Mouse (Mus musculus) CH12.LX (cell line): ENCODE measurements at regions not wholly inside any gene's neighbourhood (a gene's known extent, or its start where the extent isn't known, plus 50 kb on each side); places are given as distances from the start of the nearest gene placed in this dataset.

Experiments
- DNase-seq: peaks from one replicate; pipeline ENCODE4 v3.0.0-alpha.2; 2013; ENCODE audit errors: extremely low read depth
- H3K27ac ChIP-seq: 2 replicates; pipeline ENCODE4 v1.5.1; 2012; ENCODE audit warnings: low read depth, mild to moderate bottlenecking, control low read depth, moderate library complexity; ENCODE audit not compliant: insufficient read depth
- H3K27me3 ChIP-seq: replicated peaks from 2 replicates; pipeline ENCODE3; 2012; ENCODE audit warnings: inconsistent platforms
- H3K36me3 ChIP-seq, 2 experiments: replicated peaks in 1 of 2; 2 replicates each; pipeline versions ENCODE3 to v1.6.1; 2012; ENCODE audit warnings: inconsistent platforms in 1 of 2, low read length in 1 of 2, mild to moderate bottlenecking in 1 of 2, mixed read lengths in 1 of 2, moderate library complexity in 1 of 2; ENCODE audit not compliant: control insufficient read depth in 1 of 2, insufficient read depth in 1 of 2
- H3K4me1 ChIP-seq, 2 experiments: 2 replicates each; pipeline ENCODE4 v1.6.1; 2012; ENCODE audit warnings: inconsistent platforms in 1 of 2, moderate library complexity in 1 of 2; ENCODE audit not compliant: insufficient read depth in 2 of 2, control insufficient read depth in 1 of 2
- H3K4me2 ChIP-seq: 2 replicates; pipeline ENCODE4 v1.6.1; 2012; ENCODE audit warnings: low read depth, mild to moderate bottlenecking, control low read depth; ENCODE audit not compliant: poor library complexity, insufficient read depth, severe bottlenecking
- H3K4me3 ChIP-seq, 3 experiments: fragments of 150-350 bp in 1 of 3; sonication (generic) in 1 of 3; replicated peaks in 1 of 3; 2 replicates each; pipeline versions ENCODE3 to v1.5.1; 2011 to 2012; ENCODE audit warnings: low read depth in 2 of 3, low read length in 2 of 3, mild to moderate bottlenecking in 2 of 3, moderate library complexity in 2 of 3, control low read depth in 1 of 3, improper control_type of control experiment in 1 of 3, inconsistent platforms in 1 of 3, mixed read lengths in 1 of 3; ENCODE audit not compliant: poor library complexity in 1 of 3
- H3K79me2 ChIP-seq: replicated peaks from 2 replicates; pipeline ENCODE4 v1.6.1; 2012; ENCODE audit warnings: mild to moderate bottlenecking, moderate library complexity; ENCODE audit not compliant: control insufficient read depth, poor library complexity, insufficient read depth, severe bottlenecking; ENCODE audit errors: extremely low read depth
- H3K9ac ChIP-seq: 2 replicates; pipeline ENCODE4 v1.6.1; 2012; ENCODE audit warnings: low read depth, mild to moderate bottlenecking, control low read depth, moderate library complexity; ENCODE audit not compliant: insufficient read depth
- H3K9me3 ChIP-seq: replicated peaks from 2 replicates; pipeline ENCODE3; 2012; ENCODE audit warnings: low read length, inconsistent platforms, mixed read lengths
- E2F4 ChIP-seq: IDR thresholded peaks from 2 replicates; pipeline ENCODE4 v1.6.1; 2011; ENCODE audit warnings: low read depth, low read length, improper control_type of control experiment; ENCODE audit not compliant: insufficient replicate concordance
- ELF1 ChIP-seq: IDR thresholded peaks from 2 replicates; pipeline ENCODE4 v1.6.1; 2014; ENCODE audit warnings: low read depth, mild to moderate bottlenecking, inconsistent platforms, low read length, improper control_type of control experiment
- ETS1 ChIP-seq: conservative IDR thresholded peaks from 2 replicates; pipeline ENCODE4 v1.6.1; 2012; ENCODE audit warnings: low read depth, mild to moderate bottlenecking, inconsistent platforms, low read length, improper control_type of control experiment, moderate library complexity
- IRF4 ChIP-seq: IDR thresholded peaks from 2 replicates; pipeline ENCODE4 v1.6.1; 2014; ENCODE audit warnings: low read depth, mild to moderate bottlenecking, inconsistent platforms, low read length, improper control_type of control experiment
- MAX ChIP-seq: IDR thresholded peaks from 2 replicates; pipeline ENCODE4 v1.6.1; 2011; ENCODE audit warnings: low read length, improper control_type of control experiment
- NRF1 ChIP-seq: IDR thresholded peaks from 2 replicates; pipeline ENCODE4 v1.6.1; 2014; ENCODE audit warnings: low read depth, mild to moderate bottlenecking, inconsistent platforms, low read length, improper control_type of control experiment, moderate library complexity
- PAX5 ChIP-seq: IDR thresholded peaks from 2 replicates; pipeline ENCODE4 v1.6.1; 2012; ENCODE audit warnings: low read length, inconsistent platforms, mixed read lengths
- POLR2A ChIP-seq: IDR thresholded peaks from 2 replicates; pipeline ENCODE4 v1.6.1; 2011; ENCODE audit warnings: low read depth, mild to moderate bottlenecking, improper control_type of control experiment, low read length
- POLR2AphosphoS2 ChIP-seq: IDR thresholded peaks from 2 replicates; pipeline ENCODE4 v1.6.1; 2011; ENCODE audit warnings: low read depth, low read length, improper control_type of control experiment
- TBP ChIP-seq: conservative IDR thresholded peaks from 2 replicates; pipeline ENCODE4 v1.6.1; 2011; ENCODE audit warnings: low read depth, low read length, improper control_type of control experiment
- TCF12 ChIP-seq: IDR thresholded peaks from 2 replicates; pipeline ENCODE4 v1.6.1; 2014; ENCODE audit warnings: low read depth, mild to moderate bottlenecking, inconsistent platforms, low read length, improper control_type of control experiment
- USF1 ChIP-seq: IDR thresholded peaks from 2 replicates; pipeline ENCODE4 v1.6.1; 2014; ENCODE audit warnings: low read depth, mild to moderate bottlenecking, inconsistent platforms, low read length, improper control_type of control experiment
- ZC3H11A ChIP-seq: IDR thresholded peaks from 2 replicates; pipeline ENCODE4 v1.6.1; 2012; ENCODE audit warnings: low read depth, mild to moderate bottlenecking, inconsistent platforms, low read length, improper control_type of control experiment
- ZKSCAN1 ChIP-seq: IDR thresholded peaks from 2 replicates; pipeline ENCODE4 v1.6.1; 2012; ENCODE audit warnings: low read depth, inconsistent platforms, low read length, improper control_type of control experiment, borderline replicate concordance
- ZMIZ1 ChIP-seq: IDR thresholded peaks from 2 replicates; pipeline ENCODE4 v1.6.1; 2012; ENCODE audit warnings: low read depth, mild to moderate bottlenecking, inconsistent platforms, low read length, improper control_type of control experiment
- ZNF384 ChIP-seq: IDR thresholded peaks from 2 replicates; pipeline ENCODE4 v1.6.1; 2012; ENCODE audit warnings: low read depth, low read length, improper control_type of control experiment, inconsistent platforms
- dilution Hi-C: fragments of 300-500 bp; cut with MboI; formaldehyde crosslinking; loops from 2 replicates; pipeline ENCODE4 v1.14.3; 2020; ENCODE audit warnings: low sequenced_read_pairs; ENCODE audit not compliant: extremely low pct_unique_long_range_greater_than_20kb, extremely low pct_ligation_motif_present
- in situ Hi-C: fragments of 300-500 bp; cut with MboI; formaldehyde crosslinking; loops from 3 replicates; pipeline ENCODE4 v1.14.3; 2019; ENCODE audit warnings: low sequenced_read_pairs, low pct_ligation_motif_present, low pct_unique_long_range_greater_than_20kb, mixed read lengths

GRCm38 (mm10) chr9:101458306-101458946 lies 206.8 kb upstream of the Ppp2r3a start:
- no peaks in the 10 kb centered on the region for H3K36me3 ChIP-seq
- in situ Hi-C loops: no loop called here
- H3K79me2 ChIP-seq: no peaks in the 10 kb centered on the region
- H3K27me3 ChIP-seq: no peaks in the 10 kb centered on the region
- peaks cover 89% of the 10 kb centered on the region for H3K9me3 ChIP-seq
- no peak for TF ChIP-seq ELF1
- TF ChIP-seq NRF1: no peak
- no peak for TF ChIP-seq ZKSCAN1
- TF ChIP-seq POLR2A: no peak
- no peak for TF ChIP-seq TBP
- no peak for TF ChIP-seq POLR2AphosphoS2
- no peak for TF ChIP-seq USF1
- no peak for TF ChIP-seq TCF12
- no peak for TF ChIP-seq PAX5
- TF ChIP-seq E2F4: no peak
- TF ChIP-seq ZNF384: no peak
- no peak for DNase-seq
- no peak overlapping the region for H3K27ac ChIP-seq
- H3K4me3 ChIP-seq: no peak overlapping the region
- H3K4me1 ChIP-seq: no peaks in the 10 kb centered on the region
- no peak overlapping the region for H3K9ac ChIP-seq
- no peak overlapping the region for H3K4me2 ChIP-seq
- dilution Hi-C loops: no loop called here

GRCm38 (mm10) chr9:101446316-101446715 lies 194.7 kb upstream of the Ppp2r3a start:
- Histone ChIP-seq H3K36me3 (no peaks in the 10 kb centered on the region), H3K4me1 (no peaks in the 10 kb centered on the region), H3K27me3 (no peaks in the 10 kb centered on the region), H3K27ac (no peak overlapping the region), H3K9me3 (peaks cover 80% of the 10 kb centered on the region), H3K4me3 (no peak overlapping the region), H3K9ac (no peak overlapping the region), H3K79me2 (no peaks in the 10 kb centered on the region), H3K4me2 (no peak overlapping the region)
- DNase-seq: no peak
- dilution Hi-C loops: no loop called here
- in situ Hi-C loops: no loop called here
- TF ChIP-seq ZC3H11A (no peak), NRF1 (no peak), ETS1 (no peak), ZMIZ1 (no peak), IRF4 (no peak), MAX (no peak), PAX5 (no peak), ZKSCAN1 (no peak)
